Mouse (Mus musculus) lung, postnatal 0 days (tissue): ENCODE results near the gene Dennd1a.

ENCODE experiments used
- CTCF ChIP-seq: IDR thresholded peaks from 2 replicates; pipeline ENCODE4 v1.5.1; 2016; ENCODE audit warnings: antibody characterized with exemption, mild to moderate bottlenecking
- EP300 ChIP-seq: IDR thresholded peaks from 2 replicates; pipeline ENCODE4 v1.6.1; 2016; ENCODE audit warnings: antibody characterized with exemption, mild to moderate bottlenecking, control low read depth

DNA sequence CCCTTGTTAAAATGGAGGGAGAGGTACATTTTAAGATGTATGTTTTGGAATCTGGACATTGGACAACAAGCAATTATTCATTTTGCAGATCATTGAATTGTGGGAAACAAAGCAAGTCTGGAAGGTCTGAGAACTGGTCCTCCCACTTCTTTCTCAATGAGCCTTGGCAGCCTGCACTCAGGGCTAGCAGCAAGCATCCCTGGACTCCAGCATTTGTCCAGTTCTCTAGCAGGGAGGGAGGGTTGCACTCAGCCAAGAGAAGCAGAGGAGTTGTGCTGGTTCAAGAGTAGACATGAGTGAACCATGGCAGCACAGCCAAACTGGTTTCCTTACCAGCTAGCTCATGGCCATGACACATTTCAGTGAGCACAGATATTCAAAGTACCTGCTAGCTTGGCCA is 447.3 kb downstream of the Dennd1a start:
- TF ChIP-seq CTCF, result no peak
- no peak for TF ChIP-seq EP300
